Mouse (Mus musculus): ENCODE data around the gene Zfp39.
"Not testable (repeated sequence)": the region's sequence is repeated elsewhere in the genome, so short reads cannot be mapped to it uniquely, and the experiment has no call there.

Zfp39 gene

DNA sequence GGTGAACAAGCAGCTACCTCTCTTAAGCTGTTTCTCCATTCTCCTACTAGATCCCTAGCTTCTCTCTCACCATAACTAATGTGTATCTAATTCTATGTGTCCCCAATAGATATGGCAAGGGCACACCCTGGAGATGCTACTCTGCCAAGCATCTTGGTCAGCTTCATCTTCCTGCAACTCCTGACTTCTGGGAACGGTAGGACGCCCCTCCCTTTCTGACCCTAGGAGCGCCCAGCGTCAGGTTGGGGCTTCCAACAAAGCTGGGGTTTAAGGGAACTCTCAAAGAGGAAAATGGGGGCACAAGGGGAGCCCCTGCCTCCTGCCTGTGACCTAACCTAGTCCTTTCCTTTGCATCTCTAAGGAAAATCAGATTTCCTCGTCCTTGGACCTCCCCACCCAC is 14.7 kb upstream of the Zfp39 start:
- no peak for DNase-seq

DNA sequence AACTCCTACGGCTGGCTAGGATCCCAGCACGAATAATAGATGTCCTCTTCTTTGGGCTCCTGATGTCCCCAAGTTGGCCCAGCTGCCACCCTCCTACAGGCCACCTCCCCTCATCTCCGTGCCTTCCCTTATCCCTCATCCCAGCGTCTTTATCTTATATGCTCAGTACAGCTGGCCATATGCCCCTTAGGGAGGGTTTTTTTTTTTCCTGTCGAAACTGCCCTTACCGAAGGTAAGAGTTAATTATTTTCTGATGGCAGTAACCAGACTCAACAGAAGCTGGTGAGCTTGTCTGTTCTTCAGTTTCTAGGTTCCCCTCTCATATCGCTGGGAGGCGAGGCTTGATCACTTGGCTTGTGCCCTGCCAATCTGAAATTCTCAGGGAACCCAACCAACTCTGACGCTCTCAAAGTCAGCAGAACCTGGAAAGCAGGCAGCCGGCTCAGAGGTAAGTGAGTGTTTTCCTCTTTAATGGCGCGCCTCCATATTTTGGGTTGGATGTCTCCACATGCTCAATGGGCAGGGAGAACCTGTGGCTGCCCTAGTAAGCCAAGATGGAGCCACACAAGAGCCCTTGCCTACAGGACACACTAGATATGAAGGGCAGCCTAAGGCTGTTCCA is 13.8 kb upstream of the Zfp39 start, which contains the start of gene Btnl10:
Btnl10 (plus strand) TSS at position 164 of the 622 bp plus-strand sequence.
- DNase-seq = no peak

DNA sequence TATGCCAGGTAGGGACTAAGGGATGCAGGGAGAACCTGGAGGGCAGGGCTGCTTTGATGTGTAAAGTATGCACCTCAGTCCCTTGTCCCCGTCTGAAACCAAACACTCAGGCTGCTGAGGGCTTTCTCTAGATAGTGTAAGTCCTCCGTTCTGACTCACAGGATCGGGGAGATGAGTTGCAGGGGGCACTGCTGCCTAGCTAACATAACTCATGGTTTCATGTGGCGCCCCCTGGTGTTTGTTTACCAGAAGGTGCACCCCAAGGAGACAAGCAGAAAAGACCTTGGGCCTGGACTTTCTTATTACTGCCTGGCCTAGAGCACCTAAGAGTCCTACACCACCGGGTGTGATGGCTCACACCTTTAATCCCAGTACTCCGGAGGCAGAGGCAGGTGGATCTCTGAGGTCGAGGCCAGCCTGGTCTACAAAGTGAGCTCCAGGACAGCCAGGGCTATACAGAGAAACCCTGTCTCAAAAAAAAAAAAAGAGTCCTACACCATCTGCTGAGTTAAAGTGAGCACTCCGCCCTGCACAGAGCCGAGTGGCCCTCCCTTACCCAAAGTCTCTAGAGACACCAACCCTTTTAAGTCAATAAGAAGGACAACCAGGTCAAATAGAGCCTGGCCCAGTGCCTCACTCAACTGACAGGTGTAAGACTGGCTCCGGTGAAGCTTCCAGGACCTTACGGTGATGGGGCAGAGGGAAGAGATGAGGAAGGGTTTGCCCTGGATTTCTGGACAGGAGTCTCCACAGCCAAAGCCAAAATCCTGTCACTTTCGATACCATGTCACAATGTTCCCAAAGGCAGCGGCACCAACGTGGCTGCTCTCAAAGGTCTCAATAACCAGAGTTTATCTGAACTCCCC is 13.1 kb upstream of the Zfp39 start:
- no peak for DNase-seq

DNA sequence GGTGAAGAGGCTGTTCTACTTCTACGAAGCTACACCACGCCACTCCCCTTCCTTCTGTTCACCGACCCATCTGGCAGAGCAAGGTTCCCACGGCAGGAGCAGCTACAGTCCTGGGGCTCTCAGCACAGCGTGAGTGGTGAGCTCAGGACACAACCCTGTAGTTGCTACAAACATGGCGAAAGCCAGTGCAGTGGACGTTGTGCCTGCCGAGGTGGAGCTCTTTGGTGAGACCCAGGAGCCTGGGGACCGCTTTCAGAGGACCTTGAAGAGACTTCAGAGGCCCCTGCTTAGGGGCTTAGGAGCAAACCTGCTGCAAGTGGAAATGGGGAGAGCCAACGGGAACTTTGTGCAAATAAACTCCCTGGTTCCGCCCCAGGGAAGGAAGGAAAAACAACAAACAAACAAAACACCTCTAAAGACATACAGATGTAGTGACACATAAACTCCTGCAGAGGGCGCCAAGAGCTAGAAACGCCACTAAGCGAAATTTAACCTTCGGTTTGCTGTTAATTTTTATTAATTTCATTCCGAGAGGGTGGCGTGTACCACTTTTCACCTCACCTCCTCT is 10.5 kb upstream of the Zfp39 start:
- peak; percentile 40 for DNase-seq

DNA sequence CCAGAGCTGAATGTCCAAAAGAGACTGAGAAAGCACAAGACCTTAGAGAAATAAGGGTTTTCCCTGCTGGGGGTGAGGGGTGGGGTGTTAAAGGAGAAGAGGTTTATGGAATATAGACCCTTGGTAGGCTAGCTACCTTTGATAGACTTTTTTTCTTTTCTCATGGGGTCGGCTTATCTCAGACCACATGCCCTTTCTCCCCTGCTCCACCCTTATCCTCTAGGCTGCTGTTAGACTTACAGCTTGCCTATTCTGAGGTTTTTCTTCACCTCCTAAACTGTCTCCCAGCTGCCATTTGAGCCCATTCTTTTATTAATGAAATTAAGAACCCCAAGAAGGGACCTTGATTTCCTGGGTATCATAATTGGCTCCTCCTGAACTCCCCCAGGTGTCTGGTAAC is 9.8 kb upstream of the Zfp39 start:
- no peak for DNase-seq

DNA sequence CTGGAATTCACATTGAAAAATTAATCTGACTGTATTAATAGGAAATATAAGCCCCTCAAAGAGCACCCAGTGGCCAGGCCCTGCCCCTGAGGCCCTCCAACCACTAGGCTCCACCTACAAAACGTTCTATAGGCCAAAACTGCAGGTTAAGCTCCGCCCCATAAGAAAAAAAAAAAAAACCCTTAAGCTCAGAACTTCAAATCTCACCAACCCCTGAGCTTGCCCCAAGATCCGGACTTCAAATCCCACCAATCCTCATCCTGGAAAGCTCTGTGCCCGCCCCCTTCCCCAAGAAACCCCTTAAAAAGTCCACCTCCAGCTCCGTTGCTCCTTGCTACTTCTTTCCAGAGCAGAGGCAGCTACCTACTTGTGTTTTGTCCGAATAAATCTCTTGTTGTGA is 813 bp upstream of the Zfp39 start:
- no peak for DNase-seq

DNA sequence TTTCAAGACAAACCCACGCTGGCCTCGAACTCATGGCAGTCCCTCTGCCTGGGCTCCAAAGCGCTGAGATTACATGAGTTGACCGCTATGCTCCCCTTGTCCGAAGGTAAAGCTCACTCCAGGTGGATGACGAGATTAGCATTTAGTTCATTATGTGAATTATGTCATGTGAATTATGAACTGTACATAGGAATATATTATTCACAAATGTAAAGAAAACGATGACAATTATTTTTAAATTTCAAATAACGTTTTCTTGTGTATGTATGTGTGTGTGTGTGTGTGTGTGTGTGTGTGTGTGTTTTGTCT is 339 bp upstream of the Zfp39 start:
- DNase-seq = no peak

DNA sequence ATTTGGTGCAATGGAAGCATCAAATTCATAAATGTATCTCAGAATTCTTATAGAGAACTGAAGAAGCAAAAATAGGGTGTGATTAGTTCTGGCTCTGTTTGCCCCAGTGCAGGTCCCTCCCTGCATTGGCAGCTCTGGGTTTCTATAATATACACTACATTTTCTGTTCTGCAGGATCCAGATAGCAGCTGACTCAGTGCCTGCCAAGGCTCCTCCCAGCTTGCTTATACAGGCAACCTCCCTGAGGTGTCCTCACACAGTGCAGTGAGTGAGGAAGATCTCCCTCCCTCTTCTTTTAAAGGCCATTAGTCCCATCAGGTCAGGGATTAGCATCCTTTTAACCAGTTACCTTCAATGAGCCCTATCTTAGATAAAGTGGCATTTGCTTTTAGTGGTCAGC is 2.9 kb downstream of the Zfp39 start:
- DNase-seq = no peak

DNA sequence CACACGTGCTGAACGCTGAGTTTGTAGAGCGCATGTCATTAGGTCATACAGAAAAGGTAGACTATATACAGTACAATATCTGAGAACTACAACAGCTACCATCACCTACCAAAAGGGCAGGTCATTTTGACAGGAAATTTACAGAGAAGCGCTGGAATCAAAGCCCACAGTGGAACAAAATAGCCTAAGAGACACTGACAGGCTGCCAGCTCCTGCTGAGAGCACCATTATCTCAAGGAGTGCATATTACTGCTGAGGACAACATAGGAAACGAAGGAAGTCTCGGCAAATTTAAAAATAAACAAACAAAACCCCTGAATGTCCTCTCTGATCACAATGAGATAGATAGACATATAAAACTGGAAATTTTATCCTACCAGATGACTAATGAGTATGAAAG is 6.5 kb downstream of the Zfp39 start:
- DNase-seq = no peak

DNA sequence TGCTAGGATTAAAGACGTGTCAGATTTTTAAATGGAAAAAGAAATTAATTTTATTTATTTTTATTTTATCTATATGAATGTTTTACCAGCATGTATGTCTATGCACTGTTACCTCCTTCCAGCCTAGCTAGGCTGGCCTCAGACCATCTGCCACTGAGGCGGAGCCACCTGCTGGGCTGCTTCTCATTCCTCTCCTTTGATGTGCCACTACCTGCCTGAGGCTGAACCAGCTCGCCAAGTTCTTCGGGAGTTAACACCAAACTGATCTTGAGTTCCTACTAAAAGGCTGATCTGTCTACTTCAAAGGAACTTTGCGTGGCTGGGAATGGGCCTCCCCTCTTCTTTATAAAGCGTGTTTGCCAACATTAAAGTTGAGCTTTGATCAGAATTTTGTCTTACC is 9.6 kb downstream of the Zfp39 start:
- DNase-seq = no peak

DNA sequence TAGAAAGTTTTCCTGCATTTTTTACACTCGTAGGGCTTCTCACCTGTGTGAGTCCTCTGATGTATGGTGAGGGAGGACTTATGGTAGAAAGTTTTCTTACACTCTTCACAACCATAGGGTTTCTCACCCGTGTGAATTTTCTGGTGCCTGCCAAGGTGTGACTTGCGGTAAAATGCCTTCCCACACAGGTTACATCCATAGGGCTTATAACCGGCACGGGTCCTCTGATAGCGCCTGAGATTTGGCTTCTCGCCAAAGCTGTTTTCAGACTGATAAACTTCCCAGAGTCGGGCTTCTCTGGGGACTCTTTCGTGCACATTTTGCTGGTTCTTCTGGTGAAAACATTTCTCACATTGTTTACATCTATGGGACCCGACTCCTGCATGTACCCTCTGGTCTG is 13.5 kb downstream of the Zfp39 start:
- DNase-seq = no peak

DNA sequence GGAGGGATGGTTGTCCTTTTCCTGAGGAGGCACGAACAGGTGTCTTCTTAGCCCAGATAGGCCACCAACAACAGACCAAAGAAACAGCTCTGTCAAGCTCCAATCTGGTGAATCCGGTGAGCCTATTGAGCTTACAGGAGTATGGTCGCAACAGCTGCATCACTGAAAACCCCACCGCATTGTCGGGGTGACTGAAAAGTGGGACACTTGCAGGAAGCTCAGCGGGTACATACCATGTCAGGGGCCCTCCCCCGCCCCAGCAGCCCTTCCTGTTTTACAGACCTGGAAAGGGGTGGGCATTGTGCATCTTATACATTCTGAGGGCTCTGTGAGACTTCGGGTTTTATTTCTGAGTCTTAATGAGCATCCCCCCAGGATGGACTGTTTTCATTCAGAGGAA is 20.3 kb downstream of the Zfp39 start:
- no peak for DNase-seq

DNA sequence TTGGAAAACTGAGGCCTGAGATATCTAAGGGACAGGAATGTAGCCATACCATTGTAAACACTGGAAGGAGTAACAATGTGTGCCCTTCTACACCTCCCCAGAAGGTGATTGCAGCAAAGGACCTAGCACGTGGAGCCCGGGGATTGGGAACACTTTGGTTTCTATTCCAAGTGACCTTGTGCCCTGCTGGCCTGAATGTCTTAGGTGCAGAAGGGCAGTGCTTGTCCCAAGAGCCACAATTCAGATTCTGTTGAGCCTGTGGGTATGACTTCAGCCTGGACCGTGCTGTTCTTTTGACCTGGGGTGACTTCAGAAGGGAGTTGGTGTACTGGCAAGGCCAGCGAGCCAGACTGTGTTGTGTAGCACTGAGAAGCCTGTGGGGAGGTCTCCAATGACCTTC is 33.1 kb downstream of the Zfp39 start:
- DNase-seq = no peak

DNA sequence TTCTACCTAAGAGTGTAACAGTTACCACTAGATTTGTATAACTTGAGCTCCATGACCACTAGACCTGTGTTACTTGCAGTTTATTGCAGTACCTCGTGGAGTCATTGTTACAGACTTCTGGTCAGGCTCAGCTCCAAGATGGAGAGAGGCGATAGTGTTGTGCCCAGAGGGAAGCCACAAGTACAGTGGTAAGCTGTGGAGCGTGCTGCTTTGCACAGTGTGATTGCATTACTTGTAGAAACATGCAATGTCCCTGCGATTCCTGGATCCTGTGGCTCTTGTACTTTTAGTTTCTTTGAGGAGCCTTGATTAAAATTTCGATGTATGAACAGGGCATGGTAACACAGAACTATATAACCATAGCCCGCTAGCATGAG is 36.1 kb downstream of the Zfp39 start:
- no peak for DNase-seq

DNA sequence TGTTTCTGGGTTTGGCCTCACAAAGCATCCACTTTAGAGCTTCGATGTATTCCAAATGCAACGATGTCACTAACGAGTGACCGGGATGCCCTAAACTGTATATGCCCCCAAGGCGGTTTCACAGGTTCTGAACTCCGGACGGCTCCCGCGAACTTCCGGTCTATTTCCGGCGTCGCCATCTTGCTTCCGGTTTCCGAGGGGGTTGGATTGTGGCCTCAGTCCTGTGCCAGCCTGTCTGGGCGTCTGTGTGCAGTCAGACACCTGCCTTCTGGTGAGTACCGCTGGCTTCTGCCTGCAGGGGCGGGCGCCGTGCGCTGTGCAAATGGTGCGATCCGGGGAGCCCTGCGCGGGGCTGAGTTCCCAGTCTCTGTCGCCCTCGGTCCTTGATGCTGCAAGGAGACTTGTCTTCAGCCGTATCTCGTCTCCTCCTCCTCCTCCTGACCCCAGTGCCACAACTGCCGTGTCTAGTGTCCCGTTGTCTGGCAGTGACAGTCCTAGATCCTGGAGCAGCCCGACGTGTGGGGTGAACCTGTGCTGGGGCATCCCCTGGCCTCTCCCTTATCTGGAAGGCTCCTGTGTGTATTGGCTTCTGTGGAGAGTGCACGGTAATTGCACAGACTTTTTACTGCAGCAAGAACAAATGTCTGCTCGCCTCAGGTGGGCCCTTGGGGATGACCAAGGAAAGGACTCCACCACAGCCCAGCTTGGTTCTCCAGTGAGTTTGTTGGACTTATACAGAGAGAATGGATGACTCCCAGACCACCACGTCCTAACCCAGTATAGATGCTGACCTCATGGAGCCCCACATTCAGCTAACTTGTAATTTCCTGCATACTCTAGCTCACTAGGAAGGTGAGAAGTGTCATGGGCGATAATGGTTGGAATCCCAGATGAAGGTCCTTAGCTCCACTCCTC is 36.7 kb downstream of the Zfp39 start, which contains the start of gene 2810021J22Rik:
2810021J22Rik (plus strand) TSS at position 178 of the 915 bp plus-strand sequence.
- DNase-seq = peak; percentile 75

DNA sequence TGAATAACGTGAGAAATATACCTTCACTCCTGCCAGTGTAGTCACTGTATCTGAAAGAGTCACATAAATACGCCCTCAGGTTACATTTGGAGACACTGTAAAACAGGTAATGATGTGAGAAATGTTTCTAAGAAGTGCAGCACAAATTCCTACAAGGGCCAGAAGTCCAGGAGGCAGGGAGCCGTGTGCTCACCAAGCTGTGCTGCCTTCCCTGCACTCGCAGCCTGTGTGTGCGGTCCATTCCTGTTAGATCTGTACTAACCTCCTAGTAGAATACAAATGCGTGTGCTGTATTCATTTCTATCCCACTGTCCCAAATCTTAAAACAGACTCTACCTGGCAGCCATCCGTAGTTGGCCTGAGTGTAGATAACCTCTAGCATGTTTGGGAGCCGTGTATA is 43.3 kb downstream of the Zfp39 start:
- DNase-seq = no peak

DNA sequence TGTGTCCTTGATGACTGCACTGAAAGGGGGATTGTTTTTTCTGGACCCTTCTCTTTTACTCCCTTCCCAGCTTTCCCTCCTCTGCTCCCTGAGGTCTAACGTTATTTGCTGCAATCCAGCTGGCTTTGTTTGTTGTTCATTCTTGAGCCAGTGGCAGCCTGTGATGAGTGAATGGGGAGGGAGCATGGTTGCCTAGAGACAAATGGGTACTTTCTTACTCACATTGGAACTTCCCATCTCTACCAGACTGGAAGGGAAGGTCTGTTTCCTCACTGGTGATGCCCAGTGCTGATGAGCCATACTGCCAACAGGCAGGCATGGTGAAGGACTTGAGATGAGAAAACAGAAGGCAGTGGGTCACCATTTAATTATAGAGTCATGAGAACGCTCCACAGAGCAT is 54.3 kb downstream of the Zfp39 start:
- DNase-seq = no peak

DNA sequence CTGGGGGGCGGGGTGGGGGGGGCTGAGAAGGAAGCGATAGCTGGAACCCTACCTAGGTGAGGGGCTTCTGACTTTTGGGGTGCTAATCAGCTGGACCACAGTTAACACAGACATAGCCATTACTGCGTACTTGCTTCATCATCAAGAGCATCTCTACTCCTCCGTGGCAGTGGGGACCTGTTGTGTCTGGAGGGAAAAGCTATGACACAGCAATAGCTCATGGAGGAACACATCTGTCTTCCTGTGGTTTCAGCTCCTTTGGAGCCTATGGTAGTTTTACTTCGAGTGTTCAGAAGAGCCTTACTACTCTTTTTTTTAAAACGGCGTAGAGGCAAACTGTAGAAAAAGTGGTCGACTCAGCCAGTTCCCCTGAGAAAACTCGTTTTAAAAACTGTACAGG is 56.4 kb downstream of the Zfp39 start:
- no peak for DNase-seq

DNA sequence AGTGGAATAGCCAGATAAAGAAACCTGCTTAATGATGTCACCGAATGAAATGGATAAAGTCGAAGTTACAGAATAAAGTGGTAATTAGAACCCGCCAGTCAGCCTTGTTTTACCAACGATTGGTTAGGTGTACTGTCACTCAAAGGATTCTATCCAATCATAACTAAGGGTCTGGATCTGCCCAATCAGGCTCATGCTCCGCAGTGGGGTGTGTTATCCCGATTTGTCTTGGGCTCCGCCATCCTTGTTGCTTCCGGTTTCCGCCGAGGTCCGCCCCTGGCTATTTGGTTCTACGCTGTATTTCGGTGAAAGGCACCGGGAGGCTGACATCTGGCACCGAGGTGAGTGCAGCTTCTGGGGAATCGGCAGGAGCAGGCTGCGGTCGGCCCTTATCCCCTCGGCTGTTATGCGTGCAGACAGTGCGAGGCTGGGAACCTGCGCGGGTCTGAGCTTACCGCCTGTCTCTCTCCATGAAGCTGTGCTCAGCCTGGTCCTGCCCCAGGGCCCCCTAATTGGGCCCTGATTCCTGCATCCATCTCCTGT is 57.0 kb downstream of the Zfp39 start, which contains the start of gene Gm12258:
Gm12258 (plus strand) TSS at position 240 of the 543 bp plus-strand sequence.
- DNase-seq = peak; percentile 95

DNA sequence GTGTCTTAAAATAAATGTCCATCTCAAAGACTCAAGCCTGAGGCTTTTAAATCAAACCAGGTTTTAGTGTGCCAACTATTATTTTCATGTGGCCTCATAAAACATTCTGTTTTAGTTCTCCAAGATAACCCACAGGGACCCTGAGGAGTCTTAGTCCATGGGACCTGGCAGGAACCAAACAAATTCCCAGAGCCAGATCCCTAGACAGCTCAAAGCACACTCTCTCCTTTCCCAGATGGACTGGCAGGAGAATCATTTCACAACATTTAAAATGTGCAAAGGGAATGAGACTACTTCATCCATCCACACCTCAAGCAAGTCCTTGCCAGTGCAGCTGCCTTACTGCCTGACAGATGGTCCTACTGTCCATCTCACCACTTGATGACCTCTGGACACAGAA is 65.1 kb downstream of the Zfp39 start, which contains the start of gene Olfr311:
Olfr311 (plus strand) TSS at position 301 of the 400 bp plus-strand sequence.
- not testable (repeated sequence) for DNase-seq
